Mouse (Mus musculus) adrenal gland, postnatal 25 days (tissue): ENCODE data around the gene Sec31b. TPM values are rescaled to one million over a fixed set of nuclear protein-coding genes. Genes with fewer than 3 reads are reported as not detected.

ENCODE experiments used
- DNase-seq: peaks from one replicate; pipeline ENCODE4 v3.0.0; 2021; ENCODE audit warnings: mixed read lengths
- long read RNA-seq: library from polyadenylated mRNA; stranded (forward); transcript quantifications from one replicate; pipeline ENCODE4 v2.0.0, GENCODE M21; 2021
- total RNA-seq: library from RNA; stranded (reverse); gene quantifications from 2 replicates; pipeline ENCODE4 v1.2.3, GENCODE M21; 2021

Gene Sec31b
- 3.9 and 5.1 TPM in 2 replicates for total RNA-seq
- long read RNA-seq, partial matches to known transcripts = 1 of 4 reads
- long read RNA-seq, other reads (novel, unspliced or antisense) = 3 of 4 reads

DNA sequence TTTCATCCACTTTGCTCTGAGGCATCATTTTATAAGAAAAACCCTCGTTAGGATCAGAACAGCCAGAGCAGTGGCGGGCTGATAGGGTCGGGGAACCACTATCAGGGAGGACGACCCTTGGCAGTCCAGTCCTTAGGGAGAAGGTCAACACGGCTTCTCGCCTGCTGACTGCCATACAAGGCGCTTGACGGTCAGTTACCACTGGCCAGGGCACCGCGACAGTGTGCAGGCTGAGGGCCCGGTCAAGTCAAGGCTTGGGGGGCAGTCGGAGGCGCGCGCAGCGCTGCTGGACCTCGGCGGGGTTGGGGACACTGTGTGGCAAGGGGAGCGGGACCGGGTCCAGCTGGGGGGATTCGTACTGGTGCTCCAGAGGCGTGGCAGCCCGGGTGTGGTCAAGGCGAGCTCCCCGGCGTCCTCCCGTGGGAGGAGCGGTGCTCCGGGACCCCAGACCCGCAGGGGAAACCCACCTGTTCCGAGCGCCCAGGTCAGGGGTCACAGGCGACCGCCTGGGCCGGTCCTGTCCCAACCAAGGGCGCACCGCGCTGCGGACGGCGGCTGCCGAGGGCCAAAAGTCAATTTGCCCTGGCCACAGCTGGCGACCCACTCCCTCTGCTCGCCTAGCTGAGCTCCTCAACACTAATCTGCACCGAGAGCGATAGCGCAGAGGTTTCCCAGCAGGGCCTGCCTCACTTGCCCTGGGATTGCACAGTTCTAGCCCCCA lies at the start of gene Sec31b:
Gene Sec31b, minus strand, starts transcription at position 544 of the 721 bp plus-strand sequence.
- peak; percentile 66 for DNase-seq

DNA sequence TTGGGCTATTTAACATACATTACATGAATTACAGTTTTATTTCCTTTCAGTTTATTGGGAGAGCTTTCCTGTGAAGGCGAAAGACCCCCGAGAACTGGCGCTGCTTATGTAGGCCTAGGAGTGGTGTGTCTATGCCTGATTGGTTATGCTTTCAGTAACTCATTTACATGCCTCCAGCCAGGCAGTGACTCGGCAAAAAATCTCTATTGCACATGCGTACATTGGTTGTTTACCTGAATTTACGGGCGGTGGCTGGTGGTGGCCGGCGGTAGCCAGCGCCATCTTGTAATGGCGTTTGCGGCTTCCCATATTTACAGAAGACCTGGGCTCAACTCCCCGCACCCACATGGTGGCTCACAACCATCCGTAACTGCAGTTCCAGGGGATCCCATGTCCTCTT lies 48.5 kb upstream of the Sec31b start:
- DNase-seq = no peak

DNA sequence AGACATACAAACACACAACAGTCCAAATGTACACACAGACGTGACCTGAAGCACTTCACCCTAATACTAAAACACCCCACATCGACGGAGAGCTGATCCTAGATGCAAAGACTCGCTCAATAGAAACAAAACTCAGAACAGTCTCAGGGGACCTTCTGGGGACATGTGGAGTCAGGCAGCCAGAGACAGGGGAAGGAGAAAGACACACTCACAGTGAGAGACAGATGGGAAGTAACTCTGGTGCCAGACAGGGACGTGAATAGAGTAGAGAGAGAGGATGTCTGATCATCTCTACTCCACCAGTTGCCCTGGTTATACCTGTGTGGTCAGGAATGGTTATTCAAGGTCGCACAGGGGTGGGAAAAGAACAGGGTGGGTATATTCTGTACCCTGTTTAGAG lies 46.0 kb upstream of the Sec31b start:
- no peak for DNase-seq

DNA sequence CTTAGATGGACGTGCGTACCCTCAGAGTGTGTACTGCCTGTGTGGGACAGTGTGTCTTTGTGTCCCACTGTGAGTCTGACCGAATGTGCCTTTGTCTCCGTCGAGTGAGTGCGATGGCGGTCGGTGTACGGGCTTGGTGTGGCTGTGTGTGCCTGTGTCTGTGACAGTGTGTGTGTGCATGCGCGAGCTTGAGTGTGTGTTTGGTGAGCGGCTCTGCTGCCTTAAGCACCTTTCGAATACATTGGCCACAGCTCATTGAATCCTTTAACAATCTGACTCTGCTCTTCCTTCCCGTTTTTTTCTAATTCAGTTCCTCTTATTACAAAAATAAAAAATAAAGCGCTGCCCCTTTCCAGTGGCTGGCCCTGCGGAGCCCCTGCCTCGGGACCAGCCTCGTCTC lies 45.3 kb upstream of the Sec31b start:
- DNase-seq = no peak

DNA sequence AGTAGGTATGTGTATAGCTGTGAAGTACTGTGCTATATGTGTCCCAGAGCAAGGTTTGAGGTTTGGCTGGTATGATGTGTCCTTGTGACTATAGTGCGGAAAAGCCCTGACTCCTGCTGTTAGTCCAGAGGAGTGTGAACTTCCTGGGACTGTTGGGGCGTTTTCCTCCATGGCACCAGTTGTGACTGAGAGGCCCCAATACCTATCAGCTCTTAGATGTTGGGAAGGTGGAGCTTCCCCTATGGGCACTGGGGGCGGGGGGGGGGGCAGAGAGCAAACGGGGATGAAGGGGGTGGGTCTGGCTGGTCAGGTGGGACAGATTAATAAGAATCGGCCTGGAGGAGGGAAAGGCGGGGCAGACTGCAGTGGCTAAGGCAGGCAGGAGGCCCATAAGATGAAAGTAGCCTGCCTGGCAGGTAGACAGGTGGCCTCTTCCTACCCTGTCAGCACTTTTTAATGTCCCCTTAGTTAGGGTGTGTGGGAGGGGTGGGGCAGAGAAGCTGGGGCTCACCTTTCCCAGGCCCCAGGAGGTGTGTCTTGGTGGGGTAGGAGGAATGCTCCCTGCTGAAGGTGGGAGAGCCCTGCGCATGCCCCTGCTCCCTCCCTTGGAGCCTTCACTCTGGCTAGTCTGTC lies 44.0 kb upstream of the Sec31b start:
- no peak for DNase-seq

DNA sequence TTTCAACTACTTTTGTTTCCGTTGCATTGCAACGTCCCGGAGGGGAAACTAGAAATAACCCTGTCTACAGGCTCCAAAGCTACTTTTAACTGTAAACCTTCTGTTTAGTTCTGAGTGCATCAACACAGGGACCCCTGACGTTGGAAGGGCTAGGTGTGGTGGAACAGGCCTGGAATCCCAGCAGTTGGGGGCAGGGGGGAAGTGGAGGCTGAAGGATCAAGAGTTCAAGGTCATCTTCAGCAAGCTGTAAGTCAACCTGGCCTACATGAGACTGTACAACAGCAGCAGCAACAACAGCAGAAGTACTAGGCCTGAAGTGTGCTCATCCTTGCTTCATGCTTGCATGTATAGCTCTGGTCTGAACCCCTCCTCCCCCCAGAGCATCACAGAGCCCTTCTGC lies 42.4 kb upstream of the Sec31b start:
- no peak for DNase-seq

DNA sequence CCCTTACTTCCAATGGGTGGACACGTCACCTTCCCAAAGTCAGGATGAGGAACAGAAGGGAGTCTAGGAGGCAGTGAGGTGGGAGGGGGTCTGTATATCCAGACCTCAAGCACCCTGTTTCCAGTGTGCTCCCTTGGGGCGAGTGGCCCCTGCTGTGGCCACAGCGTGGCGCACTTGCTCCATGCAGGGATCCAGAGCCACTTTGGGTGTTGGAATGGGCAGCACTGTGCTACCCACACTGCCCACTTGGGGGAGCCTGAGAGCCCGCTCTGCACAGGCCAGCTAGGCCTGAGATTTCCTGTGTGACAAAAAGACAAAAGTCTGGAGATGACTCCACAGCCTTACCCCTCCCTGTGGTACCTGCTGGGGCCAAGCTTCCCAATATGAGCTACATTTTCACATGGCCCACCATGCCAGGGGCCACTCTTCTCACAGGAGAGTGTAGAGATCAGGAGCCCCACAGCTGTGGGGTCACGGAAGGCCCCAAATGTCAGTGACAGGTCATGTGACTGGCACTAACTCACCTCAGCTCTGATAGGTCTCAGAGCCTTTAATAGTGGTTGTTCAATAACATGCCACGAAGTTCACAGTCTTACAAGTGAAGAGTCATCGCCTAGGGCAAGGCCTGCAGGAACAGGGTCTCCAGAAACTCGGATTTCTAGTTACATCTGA lies 37.1 kb upstream of the Sec31b start:
- DNase-seq = peak; percentile 93

DNA sequence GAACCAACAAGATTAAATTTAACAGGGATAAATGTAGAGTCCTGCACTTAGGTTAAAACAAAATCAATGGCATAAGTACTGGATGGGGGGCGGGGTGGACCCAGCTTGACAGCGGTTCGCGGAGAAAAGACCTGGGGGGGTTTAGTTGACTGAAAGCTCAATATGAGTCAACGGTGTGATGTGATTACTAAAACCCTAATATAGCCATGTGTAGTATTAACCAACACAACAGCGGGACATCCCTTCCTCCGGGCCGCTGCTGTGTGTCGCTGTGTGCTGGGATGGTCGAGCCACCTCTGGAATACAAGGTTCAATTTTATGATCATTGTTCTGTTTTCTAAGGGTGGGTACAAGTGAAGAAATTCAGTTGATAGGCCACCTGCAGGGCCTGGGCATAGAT lies 36.4 kb upstream of the Sec31b start:
- DNase-seq = no peak

DNA sequence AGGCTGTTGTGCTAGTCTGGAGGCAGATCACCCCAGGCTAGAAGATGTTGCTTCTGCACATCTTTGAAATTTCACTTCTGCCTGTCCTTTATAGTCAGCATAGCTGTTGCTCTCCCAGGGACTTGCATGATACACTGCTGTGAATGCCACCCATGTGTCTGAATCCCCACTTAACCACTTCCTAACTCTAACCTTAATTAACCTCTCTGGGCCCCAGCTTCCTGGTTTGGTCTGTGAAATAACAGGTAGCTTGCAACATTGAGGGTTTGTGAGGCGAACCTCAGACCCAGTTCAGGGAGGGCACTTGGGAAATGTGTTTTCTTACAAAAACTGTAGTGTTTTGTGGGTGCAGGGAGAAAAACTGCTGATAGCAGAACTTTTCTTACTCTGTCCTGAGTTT lies 32.4 kb upstream of the Sec31b start:
- no peak for DNase-seq

DNA sequence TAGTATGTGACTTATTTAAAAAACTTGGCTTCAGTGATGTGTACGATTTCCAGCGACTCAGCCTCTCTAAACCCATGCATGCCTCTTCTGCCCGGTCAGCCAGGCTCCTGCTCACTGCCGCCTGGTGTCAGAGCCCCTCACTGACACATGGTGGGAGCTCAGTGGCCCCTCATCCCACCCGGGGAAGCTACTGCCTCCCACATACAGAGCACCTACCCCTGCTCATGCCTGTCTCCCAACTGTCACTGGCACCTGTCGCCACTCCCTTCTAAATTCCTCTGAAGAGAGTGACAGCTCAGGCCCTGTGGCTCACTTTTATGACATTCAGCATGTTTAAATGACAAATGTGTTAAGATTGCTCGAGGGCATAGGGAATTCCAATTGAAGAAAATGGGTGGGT lies 30.6 kb upstream of the Sec31b start:
- DNase-seq = no peak

DNA sequence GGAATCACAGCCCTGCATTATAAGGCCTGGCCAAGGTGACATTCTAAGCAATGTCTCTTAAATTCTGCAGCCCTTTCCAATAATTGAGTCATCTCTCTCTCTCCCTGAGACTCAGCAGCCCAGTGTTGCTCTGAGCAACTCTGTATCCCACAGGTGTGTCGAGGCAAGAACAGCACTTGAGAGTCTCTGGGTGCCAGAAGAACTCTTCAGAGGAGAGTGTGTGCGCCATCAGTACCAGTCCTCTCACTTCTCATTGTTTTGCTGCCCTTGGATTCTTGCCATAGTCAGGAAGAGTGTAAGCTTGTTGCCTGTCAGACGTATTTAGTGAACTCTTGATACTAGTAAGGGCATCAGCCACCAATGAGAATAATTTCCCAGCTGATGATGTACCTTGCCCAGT lies 22.1 kb upstream of the Sec31b start:
- DNase-seq = no peak

DNA sequence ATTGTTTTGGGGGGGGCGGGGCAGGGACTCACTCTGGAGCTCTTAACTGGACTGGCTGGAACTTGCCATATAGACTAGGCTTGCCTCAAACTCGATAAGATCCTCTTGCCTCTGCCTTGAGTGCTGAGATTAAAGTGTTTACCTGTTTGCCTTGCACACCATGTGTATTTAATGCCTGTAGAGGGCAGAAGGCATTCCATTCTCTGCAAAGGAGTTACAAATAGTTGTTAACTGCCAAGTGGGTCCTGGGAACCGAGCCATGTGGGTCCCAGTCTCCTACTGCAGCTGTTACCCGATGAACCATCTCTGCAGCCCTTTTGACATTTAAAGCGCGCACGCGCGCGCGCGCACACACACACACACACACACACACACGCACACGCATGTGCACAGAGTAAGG lies 18.3 kb upstream of the Sec31b start:
- DNase-seq = no peak

DNA sequence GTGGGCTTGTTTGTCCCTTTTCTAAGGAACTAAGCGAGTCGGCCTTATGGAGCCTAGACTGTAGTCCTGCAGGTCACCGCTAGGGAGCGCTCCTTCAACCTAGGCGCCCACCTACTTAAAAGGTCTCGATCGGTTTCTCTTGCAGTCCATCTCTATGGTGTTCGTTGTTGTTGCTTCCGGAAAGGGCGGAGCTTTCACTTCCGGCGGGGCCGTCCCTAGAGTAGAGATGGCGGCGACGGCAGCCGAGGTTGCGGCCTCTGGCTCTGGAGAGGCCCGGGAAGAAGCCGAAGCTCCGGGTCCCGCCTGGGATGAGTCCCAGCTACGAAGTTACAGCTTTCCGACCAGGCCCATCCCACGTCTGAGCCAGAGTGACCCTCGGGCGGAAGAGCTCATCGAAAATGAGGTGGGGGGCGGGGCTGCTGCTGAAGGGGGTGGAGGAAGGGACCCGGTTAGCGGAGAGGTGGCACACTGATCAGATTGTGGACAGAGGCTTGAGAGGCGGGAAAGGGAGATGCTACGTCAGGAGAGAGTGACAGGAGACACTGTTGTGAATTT lies 17.1 kb upstream of the Sec31b start, which contains the start of gene Hif1an:
Gene Hif1an, plus strand, starts transcription at position 199 of the 555 bp plus-strand sequence.
- DNase-seq = peak; percentile 90

DNA sequence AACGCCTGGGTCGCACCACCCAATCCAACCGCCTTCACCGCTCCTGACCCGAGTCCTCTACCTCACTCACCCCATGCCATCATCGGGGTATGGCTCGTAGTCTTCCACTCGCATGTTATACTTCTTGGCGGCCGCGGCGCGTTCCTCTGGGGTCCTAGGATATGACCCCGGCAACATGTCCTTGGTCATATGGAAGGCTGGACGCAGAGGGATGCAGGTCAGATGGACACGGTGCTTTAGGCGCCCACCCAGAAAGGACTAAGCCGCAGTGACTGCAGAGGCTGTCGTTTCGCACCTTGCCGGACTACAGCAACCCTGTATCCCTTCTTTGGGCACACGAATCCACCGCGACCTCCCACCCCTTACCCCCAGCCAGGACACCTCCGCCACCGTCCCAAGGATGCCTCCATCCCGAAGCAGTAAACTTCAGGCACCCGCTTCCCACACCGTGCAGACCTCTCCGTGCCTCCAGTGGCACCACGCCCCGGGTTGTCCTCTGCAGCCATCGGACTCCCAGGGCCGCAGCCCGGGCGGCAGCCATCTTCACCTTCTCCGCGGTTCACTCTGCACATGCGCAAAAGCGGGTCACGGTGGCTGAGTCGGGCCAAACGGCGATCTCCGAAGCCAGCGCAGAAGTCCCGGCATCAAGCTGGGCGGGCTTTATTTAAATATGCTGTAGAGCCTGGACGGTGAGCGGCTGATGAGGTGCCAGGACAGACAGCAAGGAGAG lies 9.4 kb upstream of the Sec31b start, which contains the start of gene Ndufb8:
Gene Ndufb8, minus strand, starts transcription at position 580 of the 730 bp plus-strand sequence.
- DNase-seq = peak; percentile 98

DNA sequence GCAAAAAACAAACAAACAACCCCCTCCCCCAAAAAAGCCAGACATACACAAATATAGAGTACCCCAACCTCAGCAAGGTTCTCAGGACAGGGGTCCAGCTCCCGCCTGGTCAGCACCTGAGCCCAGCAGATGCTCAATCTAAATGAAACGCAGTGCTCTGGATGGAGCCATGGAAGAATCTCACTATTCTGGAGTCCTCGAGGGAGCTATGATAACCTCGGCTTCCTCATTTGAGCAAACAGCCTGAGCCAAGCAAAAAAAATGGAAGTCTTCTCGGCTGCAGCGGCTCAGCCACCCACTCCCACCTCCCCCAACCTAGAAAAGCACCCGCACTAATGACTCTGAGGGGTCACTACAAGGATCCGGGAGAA lies 8.8 kb upstream of the Sec31b start:
- DNase-seq = no peak

DNA sequence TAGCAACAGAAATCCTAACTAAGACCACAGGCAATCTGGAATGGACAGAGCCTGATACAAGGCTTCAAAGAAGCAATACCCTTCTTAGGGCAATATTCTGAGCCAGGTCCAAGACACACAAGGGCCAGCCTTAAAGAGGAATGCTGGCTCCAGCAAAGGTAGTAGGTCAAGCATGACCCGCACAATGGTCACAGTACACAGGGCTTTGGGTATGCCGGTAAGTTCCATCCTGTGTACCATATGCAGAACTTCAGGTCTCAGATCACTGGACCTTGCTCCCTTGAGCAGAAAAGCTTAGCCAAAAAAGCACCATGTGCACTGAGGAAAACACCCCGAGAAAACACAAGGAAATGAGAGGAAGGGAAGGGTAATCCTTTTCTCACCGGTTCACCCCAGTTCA lies 7.6 kb upstream of the Sec31b start:
- no peak for DNase-seq

DNA sequence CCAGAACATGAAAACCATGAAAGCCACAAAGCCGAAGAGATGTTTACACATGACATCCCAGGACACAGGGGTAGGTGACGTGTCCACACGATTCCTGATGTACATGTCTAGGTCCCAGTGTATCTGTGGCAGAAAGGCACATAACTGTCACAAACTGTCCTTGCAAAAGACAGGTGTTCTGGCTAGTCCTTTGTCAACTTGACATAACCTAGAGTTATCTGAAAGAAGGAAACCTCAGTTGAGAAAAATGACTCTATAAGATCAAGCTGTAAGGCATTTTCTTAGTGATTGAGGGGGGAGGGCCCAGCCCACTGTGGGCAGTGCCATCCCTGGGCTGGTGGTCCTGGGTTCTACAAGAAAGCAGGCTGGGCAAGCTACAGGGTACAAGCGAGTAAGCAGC lies 7.1 kb upstream of the Sec31b start, which contains the start of gene Gm20538:
Gene Gm20538, minus strand, starts transcription at position 101 of the 400 bp plus-strand sequence.
- no peak for DNase-seq

DNA sequence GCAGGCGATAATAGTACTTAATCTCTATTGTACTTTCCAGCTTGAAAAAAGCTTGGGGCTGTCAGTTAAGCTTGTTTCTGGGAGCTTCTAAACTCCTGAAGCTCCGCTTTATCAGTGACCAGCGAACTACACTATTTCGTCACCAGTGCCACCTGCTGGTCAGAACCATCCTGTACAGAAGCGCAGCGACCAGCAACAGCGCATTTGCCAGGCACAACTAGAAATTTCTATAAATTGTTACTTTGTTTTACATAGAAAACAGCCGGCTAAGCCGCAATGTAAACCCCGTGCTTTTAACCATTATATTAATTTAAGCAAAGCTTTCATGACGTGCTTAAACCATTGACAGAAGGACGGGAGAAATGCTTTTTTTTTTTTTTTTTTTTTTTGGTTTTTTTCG lies 889 bp downstream of the Sec31b start:
- DNase-seq = peak; percentile 76

DNA sequence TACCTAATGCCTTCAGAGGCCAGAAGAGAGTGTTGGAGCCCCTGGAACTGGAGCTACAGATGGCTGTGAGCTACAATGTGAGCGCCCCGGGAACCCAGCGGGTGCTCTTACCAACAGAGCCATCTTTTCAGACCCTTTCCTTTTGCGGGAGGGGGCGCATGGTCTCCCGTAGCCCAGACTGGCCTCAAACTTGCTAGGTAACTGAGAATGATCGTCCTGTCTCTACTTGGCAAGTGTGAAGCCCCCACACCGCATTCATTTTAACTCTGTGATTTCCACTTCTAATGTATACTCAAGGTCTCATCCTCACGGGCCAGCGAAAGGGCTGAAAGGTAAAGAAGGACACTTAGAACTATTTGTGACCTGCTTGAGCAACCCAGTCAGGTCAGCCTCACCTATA lies 1.3 kb downstream of the Sec31b start:
- no peak for DNase-seq

DNA sequence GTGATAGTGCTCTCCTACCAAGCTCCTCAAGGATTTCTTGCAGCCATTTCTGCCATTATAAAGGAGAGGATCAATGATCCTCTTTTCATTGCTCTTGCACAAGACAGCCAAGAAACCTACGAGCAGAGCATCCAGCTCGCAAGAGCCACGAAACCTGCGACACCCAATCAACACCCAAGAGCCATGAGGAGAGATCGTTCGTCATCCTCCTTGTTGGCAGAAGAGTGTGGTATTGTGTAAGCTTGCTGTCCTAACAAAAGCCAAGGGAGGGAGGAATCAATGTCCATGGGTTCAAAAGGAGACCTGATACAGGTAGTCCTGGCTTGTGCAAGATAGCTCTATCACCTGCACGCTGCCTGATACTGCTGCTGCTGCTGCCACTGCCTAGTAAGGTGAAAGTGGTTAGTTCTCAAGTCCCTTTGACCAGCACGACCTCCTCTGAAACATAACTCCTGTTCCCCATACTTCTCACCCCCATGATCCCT lies 2.9 kb downstream of the Sec31b start:
- DNase-seq = no peak

DNA sequence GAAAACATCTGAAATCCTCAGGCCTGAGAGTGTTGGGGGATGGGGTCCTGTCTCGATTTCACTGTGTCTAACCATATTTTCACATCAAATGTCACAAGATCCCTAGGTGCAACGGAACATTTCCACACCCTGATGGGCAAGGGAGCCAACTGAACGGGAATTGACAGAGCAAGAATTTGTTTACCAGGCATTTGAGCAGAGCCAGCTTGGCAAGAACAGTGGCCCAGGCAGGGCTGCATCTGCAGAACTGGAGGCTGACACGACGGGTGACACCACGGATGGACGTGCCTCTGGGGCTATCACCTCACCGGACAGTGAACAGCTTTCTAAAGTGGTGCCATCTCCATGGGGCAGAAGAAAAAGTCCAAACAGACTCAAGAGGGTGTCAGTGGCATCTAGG lies 8.2 kb downstream of the Sec31b start:
- no peak for DNase-seq

DNA sequence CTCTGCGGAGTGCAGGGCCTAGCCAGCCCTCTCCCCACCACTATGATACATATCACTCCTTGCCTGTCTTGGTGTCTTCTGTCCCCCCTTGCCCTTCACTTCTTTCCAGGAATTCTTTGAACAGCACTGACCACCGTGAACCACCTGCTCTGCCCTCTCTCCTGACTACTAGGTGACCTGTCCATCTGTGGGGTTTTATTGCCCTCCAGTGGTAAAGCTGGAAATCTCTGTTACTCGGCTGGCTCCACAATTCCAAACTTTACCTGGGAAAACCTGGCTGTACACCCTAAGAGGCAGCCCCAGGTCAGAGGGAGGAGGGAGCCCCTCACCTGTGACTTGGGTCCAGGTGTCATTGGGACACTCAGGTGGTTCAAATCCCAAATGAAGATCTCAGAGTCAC lies 10.3 kb downstream of the Sec31b start:
- DNase-seq = no peak
